Comparison of ENCODE assay signal across 22 mouse cellular contexts in the genomic region with DNA sequence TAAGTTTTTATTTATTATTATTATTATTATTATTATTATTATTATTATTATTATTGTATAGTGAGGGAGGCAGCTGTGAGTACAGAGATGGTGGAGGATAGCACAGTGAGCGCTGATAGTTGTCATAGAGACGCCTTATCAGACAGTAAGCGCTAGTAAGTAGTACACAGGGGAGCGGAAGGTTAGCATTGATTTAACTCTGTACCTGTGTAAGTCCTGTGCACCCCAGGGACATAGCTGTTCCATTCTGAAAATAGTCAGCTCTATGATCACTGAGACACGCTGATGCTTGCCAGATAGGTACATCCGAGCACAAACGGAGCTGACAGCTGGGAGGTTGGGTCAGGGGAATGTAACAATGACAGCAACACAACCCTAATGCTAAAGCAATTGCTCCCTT. TPM values are rescaled to one million over a fixed set of nuclear protein-coding genes. Genes with fewer than 3 reads are reported as not detected.
DNase-seq lines count a peak whose midpoint lies in the region; ATAC-seq lines count a peak whose summit lies in the region.
"Had no signal": no experiment of that assay in that cellular context is flagged by ENCODE, and none has a peak within 500 bp of the region (broad histone marks: within the 10 kb centered on the region; RNA-seq: fewer than 3 reads in every experiment).

No protein-coding gene starts in this region.

- no peaks in the 10 kb centered on the region for H3K27me3 ChIP-seq in liver, embryonic 11.5 days (replicated peaks; ENCODE audit: control insufficient read depth, insufficient read depth, low read length)
- no peaks in the 10 kb centered on the region for H3K27me3 ChIP-seq in forebrain, embryonic 15.5 days
- no peaks in the 10 kb centered on the region; the same call in 1 of the 2 replicates for H3K27me3 ChIP-seq in hindbrain, embryonic 16.5 days (replicated peaks; ENCODE audit: control insufficient read depth, insufficient read depth, low read length)
- no peaks in the 10 kb centered on the region for H3K27me3 ChIP-seq in neural tube, embryonic 14.5 days (ENCODE audit: control insufficient read depth, insufficient read depth, low read length)
- H3K27me3 ChIP-seq in heart, embryonic 12.5 days (replicated peaks): no peaks in the 10 kb centered on the region
- H3K27me3 ChIP-seq: heart, embryonic 15.5 days had no signal

- no peaks in the 10 kb centered on the region for H3K9me3 ChIP-seq in liver, embryonic 11.5 days (ENCODE audit: control insufficient read depth, low read length)
- H3K9me3 ChIP-seq in forebrain, embryonic 15.5 days: no peaks in the 10 kb centered on the region
- H3K9me3 ChIP-seq in hindbrain, embryonic 16.5 days (ENCODE audit: control insufficient read depth, low read length): no peaks in the 10 kb centered on the region
- H3K9me3 ChIP-seq in neural tube, embryonic 14.5 days (ENCODE audit: control insufficient read depth, low read length): no peaks in the 10 kb centered on the region
- no peaks in the 10 kb centered on the region for H3K9me3 ChIP-seq in heart, embryonic 12.5 days (replicated peaks)
- H3K9me3 ChIP-seq: embryonic facial prominence, embryonic 10.5 days; heart, embryonic 15.5 days had no signal

- 74% methylated on average over 7 of the region's 7 CpGs for WGBS in liver, embryonic 11.5 days
- WGBS in forebrain, embryonic 15.5 days: 64% methylated on average over 7 of the region's 7 CpGs
- 54% methylated on average over 7 of the region's 7 CpGs for WGBS in hindbrain, embryonic 16.5 days
- 59% methylated on average over 7 of the region's 7 CpGs for WGBS in neural tube, embryonic 14.5 days
- 60% methylated on average over 7 of the region's 7 CpGs for WGBS in heart, embryonic 12.5 days

- no peaks in the 10 kb centered on the region for H3K4me1 ChIP-seq in liver, embryonic 11.5 days (replicated peaks; ENCODE audit: control insufficient read depth, insufficient read depth, low read length)
- 0 out of 2 replicates have a peak, but pooled peaks cover 3% of the 10 kb centered on the region for H3K4me1 ChIP-seq in forebrain, embryonic 15.5 days
- H3K4me1 ChIP-seq in hindbrain, embryonic 16.5 days (ENCODE audit: control insufficient read depth, insufficient read depth, low read depth, low read length): peaks cover 3% of the 10 kb centered on the region; the same call in 1 of the 2 replicates
- H3K4me1 ChIP-seq in neural tube, embryonic 14.5 days (ENCODE audit: control insufficient read depth, insufficient read depth, low read length): no peaks in the 10 kb centered on the region
- H3K4me1 ChIP-seq in heart, embryonic 12.5 days (replicated peaks): 0 out of 2 replicates have a peak, but pooled peaks cover 4% of the 10 kb centered on the region

- no peak overlapping the region for H3K9ac ChIP-seq in liver, embryonic 11.5 days (ENCODE audit: low read depth, low read length)
- H3K9ac ChIP-seq in forebrain, embryonic 15.5 days (replicated peaks): no peak overlapping the region
- peak overlapping the region; percentile 13; the same call in 1 of the 2 replicates for H3K9ac ChIP-seq in hindbrain, embryonic 16.5 days (ENCODE audit: low read depth, low read length)
- no peak overlapping the region for H3K9ac ChIP-seq in neural tube, embryonic 14.5 days (replicated peaks; ENCODE audit: low read depth, low read length)
- no peak overlapping the region for H3K9ac ChIP-seq in heart, embryonic 12.5 days
- H3K9ac ChIP-seq: heart, embryonic 15.5 days had no signal

- H3K36me3 ChIP-seq in liver, embryonic 11.5 days (ENCODE audit: control insufficient read depth, insufficient read depth, low read length): no peaks in the 10 kb centered on the region
- H3K36me3 ChIP-seq in forebrain, embryonic 15.5 days: no peaks in the 10 kb centered on the region
- H3K36me3 ChIP-seq in hindbrain, embryonic 16.5 days (ENCODE audit: control insufficient read depth, insufficient read depth, low read length): 0 out of 2 replicates have a peak, but pooled peaks cover 2% of the 10 kb centered on the region
- H3K36me3 ChIP-seq in neural tube, embryonic 14.5 days (ENCODE audit: control insufficient read depth, insufficient read depth, low read length): no peaks in the 10 kb centered on the region
- H3K36me3 ChIP-seq in heart, embryonic 12.5 days: no peaks in the 10 kb centered on the region
- H3K36me3 ChIP-seq: embryonic facial prominence, embryonic 10.5 days; heart, embryonic 15.5 days had no signal

- ATAC-seq in liver, embryonic 11.5 days (replicated peaks; ENCODE audit: low FRiP score): no peak
- ATAC-seq in forebrain, embryonic 15.5 days (replicated peaks): peak; percentile 60; the same call in 1 of the 2 replicates
- peak; percentile 60 for ATAC-seq in hindbrain, embryonic 16.5 days
- ATAC-seq in neural tube, embryonic 14.5 days (ENCODE audit: low read depth): peak; percentile 56; the same call in 1 of the 2 replicates
- no peak for ATAC-seq in heart, embryonic 12.5 days (ENCODE audit: insufficient number of reproducible peaks, low FRiP score)

- H3K4me2 ChIP-seq in liver, embryonic 11.5 days: no peak overlapping the region
- peak overlapping the region; percentile 12; the same call in 1 of the 2 replicates for H3K4me2 ChIP-seq in forebrain, embryonic 15.5 days (replicated peaks)
- peak overlapping the region; percentile 11 for H3K4me2 ChIP-seq in hindbrain, embryonic 16.5 days (ENCODE audit: low read length)
- H3K4me2 ChIP-seq in neural tube, embryonic 14.5 days (ENCODE audit: low read depth, low read length): no peak overlapping the region
- H3K4me2 ChIP-seq in heart, embryonic 12.5 days: no peak overlapping the region
- H3K4me2 ChIP-seq: heart, embryonic 15.5 days had no signal

- no peak overlapping the region for H3K4me3 ChIP-seq in liver, embryonic 11.5 days (ENCODE audit: low read depth, low read length)
- H3K4me3 ChIP-seq in forebrain, embryonic 15.5 days: no peak overlapping the region
- H3K4me3 ChIP-seq in hindbrain, embryonic 16.5 days (ENCODE audit: low read length): no peak overlapping the region
- no peak overlapping the region for H3K4me3 ChIP-seq in neural tube, embryonic 14.5 days (ENCODE audit: low read depth, low read length)
- H3K4me3 ChIP-seq in heart, embryonic 12.5 days: no peak overlapping the region
- H3K4me3 ChIP-seq: embryonic facial prominence, embryonic 10.5 days; gastrocnemius, adult 2 months; heart, adult 2 months; heart, embryonic 15.5 days had no signal

- H3K27ac ChIP-seq in liver, embryonic 11.5 days (ENCODE audit: low read depth, low read length): no peak overlapping the region
- H3K27ac ChIP-seq in forebrain, embryonic 15.5 days (replicated peaks): peak overlapping the region; percentile 66; the same call in 1 of the 2 replicates
- peak overlapping the region; percentile 25 for H3K27ac ChIP-seq in hindbrain, embryonic 16.5 days (ENCODE audit: low read depth, low read length)
- H3K27ac ChIP-seq in neural tube, embryonic 14.5 days (ENCODE audit: low read depth, low read length): no peak overlapping the region
- H3K27ac ChIP-seq in heart, embryonic 12.5 days (ENCODE audit: poor library complexity, severe bottlenecking): no peak overlapping the region
- H3K27ac ChIP-seq: embryonic facial prominence, embryonic 10.5 days; gastrocnemius, adult 2 months; heart, adult 2 months; heart, embryonic 15.5 days had no signal

- DNase-seq in liver, embryonic 11.5 days (ENCODE audit: low spot score): peak; percentile 9
- DNase-seq in liver: no peak
- DNase-seq in layer of hippocampus, postnatal 14 days (ENCODE audit: low spot score in 2 of 2): no peak
- DNase-seq: cerebellum, adult 8-10 months; gastrocnemius, adult 2 months; heart, adult 2 months; kidney, adult 11 months; kidney, postnatal 10 days; left cerebral cortex, postnatal 4 days; lung, adult 18-20 months; lung, postnatal 36 days; spleen, adult 18-20 months; thymus, adult 18-20 months; thymus, postnatal 4 days had no signal

RNA-seq across cellular contexts. Expression of a gene that starts 39.7 kb away (rescaled TPM):
- polyA plus RNA-seq in liver, embryonic 11.5 days (2014; fragmentation: Nextera tagmentation; extraction: Ambion mirVana): 0.03 and 0.10 TPM in 2 replicates
- 7.0 and 7.8 TPM in 2 replicates for polyA plus RNA-seq in forebrain, embryonic 15.5 days (2015; fragmentation: Nextera tagmentation; extraction: Ambion mirVana)
- polyA plus RNA-seq in hindbrain, embryonic 16.5 days (2015; fragmentation: Nextera tagmentation; extraction: Ambion mirVana): 11.6 TPM in 2 replicates
- 12.2 and 17.8 TPM in 2 replicates for polyA plus RNA-seq in neural tube, embryonic 14.5 days (2014; fragmentation: Nextera tagmentation; extraction: Ambion mirVana)
- total RNA-seq in layer of hippocampus, postnatal 14 days (2021): 100 to 1,000 TPM; 112 to 139 TPM
- 0.03 and 0.27 TPM in 2 replicates for polyA plus RNA-seq in heart, embryonic 12.5 days (2016; fragmentation: Nextera tagmentation; extraction: Ambion mirVana)
- total RNA-seq: common myeloid progenitor, adult 5-6 weeks; gastrocnemius, adult 2 months; heart, adult 2 months had no signal
- polyA plus RNA-seq: heart, embryonic 15.5 days; liver, adult 2 months had no signal

Comparison
In these comparisons a context has a peak if more than half of its experiments do, and no peak if none do; other contexts are left out.
1. ATAC-seq: peak in forebrain, embryonic 15.5 days (single experiment), hindbrain, embryonic 16.5 days (single experiment) and neural tube, embryonic 14.5 days (single experiment); none in liver, embryonic 11.5 days (single experiment) and heart, embryonic 12.5 days (single experiment).
2. H3K27ac ChIP-seq: peak in forebrain, embryonic 15.5 days (single experiment) and hindbrain, embryonic 16.5 days (single experiment); none in liver, embryonic 11.5 days (single experiment), neural tube, embryonic 14.5 days (single experiment) and heart, embryonic 12.5 days (single experiment).
3. H3K4me2 ChIP-seq: peak in forebrain, embryonic 15.5 days (single experiment) and hindbrain, embryonic 16.5 days (single experiment); none in liver, embryonic 11.5 days (single experiment), neural tube, embryonic 14.5 days (single experiment) and heart, embryonic 12.5 days (single experiment).